Mouse (Mus musculus) testis, postnatal 10 days (tissue): ENCODE results near the gene Lhfpl3.
"Not testable (repeated sequence)": the region's sequence is repeated elsewhere in the genome, so short reads cannot be mapped to it uniquely, and the experiment has no call there.

Source experiments
- DNase-seq: peaks from one replicate; pipeline ENCODE4 v3.0.0; 2021; ENCODE audit warnings: low spot score

The Lhfpl3 gene

DNA sequence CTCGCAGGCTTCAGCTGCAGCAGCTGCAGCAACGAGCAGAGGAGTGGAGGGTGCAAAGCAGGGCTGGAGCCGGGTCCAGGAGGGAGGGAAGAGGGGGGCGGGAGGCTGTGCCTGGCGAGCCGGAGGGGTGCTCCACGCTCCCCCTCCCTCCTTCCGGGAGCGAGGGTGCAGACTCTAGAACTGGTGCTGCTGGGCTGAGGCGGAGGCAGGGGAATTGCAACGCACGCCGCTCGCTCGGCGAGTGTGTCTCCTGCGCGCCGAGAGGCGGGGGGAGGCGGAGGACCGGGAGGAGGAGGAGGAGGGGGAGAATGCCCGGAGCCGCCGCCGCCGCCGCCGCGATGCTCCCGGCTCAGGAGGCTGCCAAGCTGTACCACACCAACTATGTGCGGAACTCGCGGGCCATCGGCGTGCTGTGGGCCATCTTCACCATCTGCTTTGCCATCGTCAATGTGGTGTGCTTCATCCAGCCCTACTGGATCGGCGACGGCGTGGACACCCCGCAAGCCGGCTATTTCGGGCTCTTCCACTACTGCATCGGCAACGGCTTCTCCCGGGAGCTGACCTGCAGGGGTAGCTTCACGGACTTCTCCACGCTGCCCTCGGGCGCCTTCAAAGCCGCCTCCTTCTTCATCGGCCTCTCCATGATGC lies at the start of gene Lhfpl3:
Gene Lhfpl3, plus strand, starts transcription at position 175 of the 648 bp plus-strand sequence.
- peak; percentile 48 for DNase-seq

DNA sequence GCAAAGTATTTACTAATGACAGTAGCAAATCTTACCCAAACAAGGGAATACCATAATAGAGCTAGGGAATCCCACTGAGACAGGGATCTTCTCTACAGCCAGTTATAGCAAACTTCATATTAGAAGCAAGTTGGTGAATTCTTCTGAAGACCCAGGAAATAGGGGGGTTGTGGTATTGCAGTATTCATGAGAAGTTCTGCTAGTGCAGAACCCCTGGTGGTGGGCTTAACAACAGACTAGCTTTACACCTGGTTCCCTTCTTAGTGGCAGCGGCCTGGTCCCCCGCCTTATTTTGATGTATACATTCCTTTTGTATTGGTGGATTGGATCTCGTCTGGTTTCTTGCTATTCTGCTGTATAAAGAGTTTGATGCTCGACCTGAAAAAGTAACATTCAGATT lies 39.6 kb upstream of the Lhfpl3 start:
- DNase-seq, result not testable (repeated sequence)

DNA sequence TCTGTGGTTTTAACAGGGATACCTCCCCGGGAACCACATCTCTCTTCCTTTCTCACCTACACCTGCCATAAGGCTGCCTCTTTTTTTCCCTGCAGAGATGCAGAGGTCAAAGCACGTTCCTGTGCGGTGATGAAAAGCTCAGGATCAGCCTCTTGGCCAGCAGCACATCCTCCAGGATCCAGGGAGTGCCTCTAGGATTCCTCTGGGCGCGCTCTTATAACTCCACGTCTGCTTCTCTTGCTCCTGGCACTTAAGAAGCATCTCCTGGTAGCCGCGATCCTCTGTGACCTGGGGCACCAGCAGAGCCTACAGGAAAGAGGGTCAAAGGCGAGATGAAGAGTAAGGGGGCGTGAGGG lies 352 bp upstream of the Lhfpl3 start:
- DNase-seq, result no peak

DNA sequence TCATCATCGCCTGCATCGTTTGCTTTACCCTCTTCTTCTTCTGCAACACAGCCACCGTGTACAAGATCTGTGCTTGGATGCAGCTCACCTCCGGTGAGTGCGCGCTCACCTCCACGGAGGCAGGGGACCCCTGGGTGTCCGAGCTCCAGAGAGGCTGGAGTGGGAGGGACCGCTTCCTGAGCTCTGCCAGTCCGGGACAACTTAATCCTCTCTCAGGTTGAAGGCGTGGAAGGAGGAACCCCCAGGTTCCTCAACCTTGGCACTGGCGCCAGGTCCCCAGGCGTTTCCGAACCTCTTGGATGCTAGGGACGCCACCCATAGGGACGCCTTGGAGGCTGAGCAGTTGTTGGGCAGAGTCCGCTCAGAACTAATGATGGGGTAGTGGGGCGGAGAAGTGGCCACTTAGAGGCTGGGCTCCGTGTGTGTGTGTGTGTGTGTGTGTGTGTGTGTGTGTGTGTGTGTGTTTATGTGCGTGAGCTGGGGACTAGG lies 718 bp downstream of the Lhfpl3 start:
- DNase-seq, result peak; percentile 38

DNA sequence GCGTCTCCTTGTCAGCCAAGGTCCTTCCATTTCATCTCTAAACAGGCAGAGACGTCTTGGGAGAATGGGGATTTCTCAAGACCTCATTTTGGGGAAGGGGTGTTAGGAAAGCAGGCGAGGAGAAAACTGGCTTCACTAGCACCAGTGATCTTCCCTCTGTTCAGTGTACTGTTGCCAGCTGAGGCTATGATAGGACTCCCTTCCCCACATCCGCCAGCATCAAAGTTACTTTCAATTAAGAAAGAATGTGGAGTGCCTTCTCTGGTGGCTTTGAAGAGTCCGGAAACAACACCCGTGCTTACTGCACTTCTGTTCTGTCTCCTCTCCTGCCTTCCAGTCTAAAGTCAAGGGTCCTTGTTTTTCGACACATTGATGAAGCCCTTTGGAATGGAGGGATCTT lies 1.4 kb downstream of the Lhfpl3 start:
- DNase-seq, result no peak

DNA sequence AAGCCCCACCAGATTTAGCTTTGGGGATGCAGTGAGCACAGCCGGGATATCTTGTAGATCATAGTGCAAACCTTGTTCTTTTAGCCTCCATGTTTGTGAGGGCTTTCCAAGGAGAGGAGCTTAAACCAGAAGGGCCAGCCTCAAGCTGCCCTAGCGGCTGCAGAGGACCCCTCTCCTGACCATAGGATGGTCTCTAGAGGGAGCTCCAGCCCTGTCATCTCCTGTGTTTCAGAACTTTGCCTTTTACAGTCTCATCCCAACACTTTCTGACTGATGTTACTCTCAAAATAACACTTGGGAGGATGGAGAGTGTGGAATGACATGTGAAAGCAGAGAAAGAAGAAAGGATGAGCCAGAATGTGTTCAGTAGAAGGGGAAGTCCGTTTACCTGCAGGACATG lies 11.4 kb downstream of the Lhfpl3 start:
- no peak for DNase-seq

DNA sequence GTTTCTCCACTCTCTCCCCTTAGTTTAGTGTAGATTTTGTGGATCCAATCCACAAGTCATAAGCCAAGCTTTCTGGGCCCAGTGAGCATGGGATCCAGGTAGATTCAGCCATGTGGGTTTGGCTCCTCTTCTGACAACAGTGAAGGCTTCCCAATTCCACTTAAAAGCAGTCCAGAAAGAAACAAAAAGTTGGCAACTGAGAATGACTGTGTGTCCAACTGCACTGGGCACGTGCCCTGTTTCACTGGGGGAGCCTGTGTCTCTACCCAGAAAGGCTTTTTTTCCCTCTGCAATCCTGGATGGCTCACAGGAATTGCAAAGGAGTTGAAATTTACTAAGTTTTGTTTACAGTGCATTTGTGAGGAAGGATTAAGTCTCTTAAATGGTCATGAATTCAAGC lies 24.9 kb downstream of the Lhfpl3 start:
- DNase-seq, result no peak

DNA sequence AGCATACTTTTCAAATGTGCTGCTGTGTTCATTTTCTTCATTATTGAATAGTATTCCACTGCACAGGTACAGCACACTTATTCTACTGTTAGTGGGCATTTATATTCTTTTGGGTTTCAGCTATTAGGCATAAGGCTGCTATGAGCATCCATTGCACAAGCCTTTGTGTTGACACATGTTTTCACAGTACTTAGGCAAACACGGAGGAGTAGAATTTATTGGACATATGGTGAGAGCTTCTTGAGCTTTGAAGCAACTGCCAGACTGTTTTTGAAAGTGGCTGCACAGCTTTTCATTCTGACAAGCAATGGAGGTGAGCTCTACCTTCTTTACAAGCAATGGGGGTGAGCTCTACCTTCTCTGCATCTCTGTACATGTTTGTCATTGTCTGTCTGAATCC lies 49.5 kb downstream of the Lhfpl3 start:
- no peak for DNase-seq

DNA sequence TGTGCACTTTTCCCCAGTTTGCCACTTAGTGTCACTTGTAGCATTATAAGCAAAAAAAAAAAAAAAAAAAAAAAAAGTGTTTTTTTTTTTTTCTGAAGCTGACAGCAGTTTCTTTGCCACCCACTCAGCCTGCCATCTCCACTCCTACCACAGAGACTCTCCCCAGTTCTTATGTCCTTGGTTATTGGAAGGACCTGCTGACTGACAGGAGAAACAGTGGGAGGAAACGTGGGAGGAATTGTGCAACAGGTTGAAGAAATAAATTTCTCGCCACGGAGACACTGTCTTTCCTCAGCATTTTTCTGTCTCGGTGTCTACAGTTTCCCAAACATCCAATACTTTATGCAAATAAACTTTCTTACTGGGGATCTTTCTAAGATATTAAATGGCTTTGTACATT lies 67.6 kb downstream of the Lhfpl3 start:
- DNase-seq, result no peak

DNA sequence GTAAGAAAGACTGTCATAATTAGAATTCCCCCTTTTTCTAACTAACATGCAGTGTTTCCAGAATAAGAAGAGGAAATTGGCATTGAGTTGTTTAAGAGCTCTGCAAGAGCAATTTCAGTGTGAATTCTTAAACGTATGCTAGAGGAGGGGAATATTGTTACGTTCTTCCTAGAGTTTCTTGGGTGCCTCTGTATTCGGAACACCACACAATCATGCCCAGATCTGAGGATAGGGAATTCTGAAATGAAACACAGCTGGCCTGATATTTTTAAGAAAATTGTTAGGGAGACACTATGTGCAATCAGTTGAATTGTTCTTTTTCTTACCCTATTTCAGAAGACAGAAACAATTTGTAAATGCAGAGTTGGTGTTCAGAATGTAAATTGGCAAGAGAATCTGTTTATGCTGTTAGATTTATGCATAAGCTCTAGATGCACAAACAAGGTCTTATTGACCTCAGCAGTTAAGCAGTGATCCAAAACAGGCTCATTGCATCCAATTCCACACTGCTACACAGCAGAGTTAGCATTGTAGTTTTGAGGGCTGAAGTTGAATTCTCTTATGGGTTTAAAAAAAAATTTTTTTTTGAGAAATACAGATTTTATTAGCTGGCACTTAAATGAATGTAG lies 84.1 kb downstream of the Lhfpl3 start:
- DNase-seq, result no peak

DNA sequence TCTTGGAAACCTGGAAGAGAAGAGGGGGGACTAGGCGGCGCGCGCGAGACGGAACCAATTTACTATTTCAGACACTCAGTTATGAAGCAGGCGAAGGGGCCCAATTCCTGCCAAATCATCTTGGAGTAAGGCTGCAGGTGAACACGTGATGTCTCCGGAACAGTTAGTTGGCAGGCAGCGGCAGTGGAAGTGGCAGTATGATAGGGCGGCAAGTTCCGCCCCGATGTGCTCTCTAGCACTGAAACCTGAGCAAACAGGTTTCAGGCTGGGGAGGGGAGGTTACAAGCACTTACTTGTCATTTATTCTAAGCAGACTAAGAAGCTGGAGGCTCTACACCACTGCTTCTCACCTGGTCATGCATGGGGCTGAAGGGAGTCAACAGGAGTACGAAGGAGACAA lies 105.7 kb downstream of the Lhfpl3 start:
- no peak for DNase-seq

DNA sequence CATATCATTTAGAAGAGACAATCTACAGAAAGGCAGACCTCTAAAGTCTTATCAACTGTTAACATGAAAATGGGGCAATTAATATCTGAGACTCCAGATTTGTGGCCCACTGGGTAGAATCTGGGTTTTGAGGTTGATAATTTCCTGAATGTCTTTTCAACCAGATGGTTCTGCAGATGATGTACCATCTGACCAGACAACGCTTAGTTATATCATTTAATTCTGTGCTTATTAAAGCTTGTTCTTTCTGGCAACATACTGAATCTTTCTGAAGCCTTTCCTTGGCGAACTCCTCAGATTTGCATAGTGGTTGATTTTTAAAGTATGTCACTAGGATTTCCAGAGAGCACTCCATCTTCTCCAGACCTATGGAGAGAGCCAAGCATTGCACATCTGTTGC lies 107.6 kb downstream of the Lhfpl3 start:
- no peak for DNase-seq

DNA sequence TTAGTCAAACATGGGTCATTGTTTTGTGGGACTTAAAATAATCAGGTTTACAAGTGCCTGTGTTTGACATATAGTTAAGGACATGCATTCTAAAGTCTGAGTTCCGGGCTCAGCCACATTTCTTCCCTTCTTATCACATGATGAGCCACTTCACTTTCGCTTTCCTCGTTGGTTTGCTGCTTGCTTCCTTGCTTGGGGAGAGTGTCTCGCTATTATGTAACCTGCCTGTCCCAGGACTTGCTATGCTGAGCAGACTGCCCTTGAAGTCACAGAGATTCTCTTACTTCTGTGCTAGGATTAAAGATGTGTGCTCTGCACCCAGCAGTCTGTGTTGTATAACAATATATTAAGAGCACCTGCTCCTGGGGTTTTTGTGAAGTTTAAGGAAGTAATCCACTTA lies 110.6 kb downstream of the Lhfpl3 start:
- no peak for DNase-seq

DNA sequence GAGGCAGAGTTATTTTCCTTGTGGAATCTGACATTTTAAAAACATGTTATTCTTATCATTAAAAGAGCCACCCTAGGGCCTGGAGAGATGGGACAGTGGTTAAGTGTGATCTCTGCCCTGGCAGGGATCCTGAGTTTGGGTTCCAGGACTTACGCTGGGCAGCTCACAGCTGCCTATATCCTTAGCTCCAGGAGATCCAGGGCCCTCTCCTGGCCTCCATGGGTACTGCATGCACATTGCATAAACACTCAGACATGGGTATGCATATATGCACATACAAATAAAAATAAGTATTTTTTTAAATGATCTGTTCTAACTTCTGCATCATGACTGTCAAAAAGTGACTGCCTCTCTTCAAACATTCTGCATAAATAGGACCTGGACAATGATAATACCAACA lies 115.5 kb downstream of the Lhfpl3 start:
- DNase-seq, result peak; percentile 59

DNA sequence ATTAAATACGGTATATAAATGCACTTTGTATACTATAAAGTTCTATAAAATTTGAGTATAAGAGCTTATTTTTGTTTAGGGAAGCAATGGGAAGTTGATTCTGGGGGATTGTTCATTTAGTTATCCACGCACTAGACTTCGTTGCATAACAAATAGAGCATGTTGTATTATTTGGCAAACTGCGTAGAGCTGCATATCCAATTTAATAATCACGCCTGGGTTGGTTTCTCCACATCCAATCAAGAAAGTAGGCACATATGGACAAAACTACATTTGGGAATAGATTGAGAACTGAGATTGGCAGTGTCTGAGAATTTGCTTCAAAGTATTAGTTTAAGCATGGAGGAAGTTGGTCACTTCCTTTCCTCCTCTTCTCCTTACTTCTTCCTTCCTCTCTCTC lies 123.2 kb downstream of the Lhfpl3 start:
- no peak for DNase-seq

DNA sequence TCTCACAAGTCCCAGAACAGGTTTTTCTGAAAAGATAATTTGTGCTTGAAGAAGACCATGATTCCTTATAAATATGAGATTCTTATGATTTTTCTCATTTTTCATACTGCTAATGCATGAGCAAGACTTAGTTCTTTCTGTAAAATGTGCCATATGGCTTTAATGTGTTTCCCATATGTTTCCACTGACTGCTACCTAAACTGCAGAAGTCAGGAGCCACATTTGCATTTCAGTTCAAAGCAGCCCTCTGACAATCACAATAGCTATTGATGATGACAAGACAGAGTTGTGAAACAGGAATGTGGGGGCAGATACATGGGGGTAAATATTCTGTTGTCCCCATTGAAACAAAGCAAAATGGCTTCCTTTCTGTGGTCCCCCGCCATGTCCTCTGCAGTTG lies 126.6 kb downstream of the Lhfpl3 start:
- no peak for DNase-seq

DNA sequence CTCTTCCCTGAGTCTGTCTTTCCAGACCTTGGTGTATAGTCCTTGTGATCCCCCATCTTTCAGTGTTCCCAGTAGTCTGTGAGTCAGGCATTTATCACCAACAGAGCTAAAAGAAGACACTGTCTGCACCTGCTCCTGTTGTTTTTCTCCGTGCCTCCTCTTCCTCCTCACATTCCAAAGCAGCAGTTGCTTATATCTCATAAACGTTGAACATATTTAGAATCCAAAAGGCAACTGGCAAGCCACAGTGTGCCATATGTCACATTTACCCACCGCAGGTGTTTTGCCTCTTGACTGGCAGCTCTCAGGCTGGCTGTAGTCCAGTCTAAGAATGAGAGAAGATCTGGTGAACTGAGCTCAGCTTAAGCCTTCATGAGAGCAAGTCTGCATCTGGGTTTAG lies 142.5 kb downstream of the Lhfpl3 start:
- DNase-seq, result no peak

DNA sequence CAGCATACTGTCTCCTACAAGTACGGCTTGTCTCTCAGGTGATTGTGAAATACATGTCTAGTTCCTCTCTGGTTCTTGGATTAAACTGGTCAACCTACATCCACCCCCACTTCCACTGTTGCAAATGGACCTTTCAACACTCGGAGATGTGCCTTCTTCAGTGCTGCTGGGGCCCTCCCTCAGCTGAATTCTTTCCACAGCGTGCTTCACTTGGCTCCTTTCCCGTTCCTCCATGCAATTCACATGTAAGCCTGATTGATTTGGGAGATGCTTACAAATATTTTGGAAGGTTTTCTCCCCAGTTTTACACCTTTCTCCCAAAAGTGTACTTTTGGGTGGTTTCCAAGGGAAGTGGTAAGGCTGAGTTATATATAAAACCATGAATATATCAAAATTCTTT lies 143.6 kb downstream of the Lhfpl3 start:
- DNase-seq, result no peak

DNA sequence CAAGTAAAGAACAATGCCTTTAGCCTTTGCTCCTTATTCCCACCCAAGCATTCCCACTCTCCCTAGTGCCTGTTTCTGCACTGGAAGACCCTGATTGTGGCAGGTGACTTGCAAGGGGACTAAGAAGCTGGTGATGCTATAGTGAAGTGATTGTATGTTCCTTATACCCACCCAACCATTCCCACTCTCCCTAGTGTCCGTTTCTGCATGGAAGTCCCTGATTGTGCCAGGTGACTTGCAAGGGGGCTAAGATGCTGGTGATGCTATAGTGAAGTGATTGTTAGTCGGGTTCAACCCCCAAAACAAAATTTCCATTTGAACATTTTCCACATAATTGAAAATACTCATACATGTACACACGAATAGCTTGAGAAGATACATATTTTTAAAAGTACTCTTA lies 151.4 kb downstream of the Lhfpl3 start:
- no peak for DNase-seq

DNA sequence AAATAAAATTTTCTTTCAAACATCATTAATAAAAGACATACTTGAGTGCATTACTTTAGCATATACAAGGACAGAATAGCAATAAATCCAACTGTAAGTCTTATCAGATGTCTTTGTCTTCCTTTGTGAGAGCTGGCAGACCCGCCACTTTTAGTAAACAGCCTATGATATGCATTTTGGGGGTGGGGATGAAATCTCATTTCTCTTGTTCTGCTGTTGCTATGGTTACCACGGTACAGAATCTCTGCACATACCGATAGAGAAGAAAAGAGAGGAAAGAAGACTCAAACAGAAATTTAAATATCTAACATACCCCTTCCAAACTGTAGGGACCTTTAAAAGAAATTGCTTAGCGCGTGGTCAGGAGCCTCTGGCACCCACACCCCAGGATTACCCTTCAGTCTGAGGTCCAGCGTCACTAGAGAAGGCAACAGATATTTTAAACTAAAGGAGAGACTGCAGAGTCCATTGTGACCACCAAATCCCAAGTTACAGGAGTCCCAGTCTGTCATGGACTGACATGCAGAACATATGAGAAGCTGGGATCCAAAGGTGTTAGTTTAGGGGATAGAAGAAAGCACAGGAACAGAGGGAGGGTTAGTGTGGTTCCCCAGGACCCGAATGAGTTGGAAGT lies 151.9 kb downstream of the Lhfpl3 start:
- no peak for DNase-seq

DNA sequence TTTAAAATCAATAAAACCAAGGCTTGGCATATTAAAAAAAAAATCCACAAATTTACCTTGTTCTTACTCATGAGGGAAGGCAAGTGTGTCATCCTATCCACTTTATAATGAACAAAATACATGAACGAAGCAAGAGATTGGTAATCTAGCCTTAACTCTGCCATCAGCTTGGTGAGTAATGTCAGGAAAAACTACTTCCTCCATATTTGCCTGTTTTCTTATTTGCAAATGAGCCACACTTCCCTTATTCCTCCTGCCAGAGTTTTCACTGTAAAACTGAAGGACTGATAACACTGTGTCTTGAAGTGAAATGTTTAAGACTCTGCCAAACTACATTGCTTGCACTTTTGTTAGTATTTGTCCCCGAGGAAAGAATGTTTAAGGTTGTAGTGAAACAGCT lies 152.7 kb downstream of the Lhfpl3 start:
- DNase-seq, result no peak

DNA sequence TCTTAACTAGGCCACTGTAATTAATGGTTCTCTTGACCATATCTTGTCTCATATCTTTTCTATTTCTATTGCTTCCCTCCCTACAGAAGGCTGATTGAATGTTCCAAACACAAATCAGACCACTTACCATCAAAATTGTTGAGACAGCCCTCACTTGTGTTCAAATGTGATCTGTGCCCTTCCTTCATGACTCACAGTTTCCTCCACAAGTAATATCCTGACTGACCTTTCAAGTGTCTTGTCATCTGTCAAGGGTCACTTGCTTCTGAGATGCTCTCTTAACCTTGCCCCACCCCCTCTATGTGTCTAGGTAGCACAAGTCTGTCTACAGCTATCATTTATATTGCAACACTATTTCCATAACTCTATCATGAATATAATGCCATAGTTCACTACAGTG lies 154.1 kb downstream of the Lhfpl3 start:
- DNase-seq, result no peak

DNA sequence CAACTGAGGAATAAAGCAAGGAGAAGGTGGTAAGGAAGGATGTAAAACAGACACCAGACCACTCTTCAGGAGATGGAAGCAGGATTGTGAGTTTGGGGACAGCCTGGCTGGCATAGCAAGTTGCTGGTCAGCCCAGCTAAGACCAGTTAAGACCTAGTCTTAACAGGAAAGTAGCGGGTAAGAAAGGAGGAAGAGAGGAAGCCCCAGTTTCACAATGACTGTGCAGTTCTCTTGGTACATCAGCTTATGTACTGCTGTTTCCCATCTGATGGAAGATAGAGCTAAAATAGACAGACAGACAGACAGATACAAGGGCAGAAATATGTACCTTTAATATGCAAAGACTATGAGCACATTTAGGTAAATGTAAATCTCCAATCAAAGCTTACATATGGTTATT lies 171.3 kb downstream of the Lhfpl3 start:
- DNase-seq, result no peak

DNA sequence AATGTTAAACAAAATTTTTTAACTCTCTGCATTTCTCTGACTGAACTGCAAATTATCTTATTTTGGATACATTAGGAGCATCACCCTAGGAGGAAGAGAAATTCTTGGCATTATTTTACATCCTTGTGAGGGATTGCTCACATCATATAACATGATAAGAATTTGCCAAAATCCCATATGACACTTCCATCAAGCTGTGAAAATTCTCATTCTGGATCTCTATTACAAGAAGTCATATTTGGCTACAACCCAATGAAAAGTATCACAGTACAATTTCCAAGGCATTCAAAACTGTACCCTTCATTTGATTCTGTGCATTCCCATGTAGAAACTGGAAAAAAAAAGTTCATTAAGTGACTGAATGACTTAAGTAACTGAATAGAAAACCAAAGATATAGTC lies 180.3 kb downstream of the Lhfpl3 start:
- no peak for DNase-seq
